Mouse (Mus musculus) kidney, adult 2 months (tissue): ENCODE measurements around the gene Hoxa1. TPM values are rescaled to one million over a fixed set of nuclear protein-coding genes. Genes with fewer than 3 reads are reported as not detected.
A peak's percentile ranks its signal among the peaks of the same experiment; 100 is the strongest.

Experiments used
- DNase-seq: peaks from one replicate; pipeline ENCODE4 v3.0.0; 2021
- H3K27ac ChIP-seq: fragments of 200-500 bp; 2 replicates; pipeline ENCODE4 v1.5.1; 2012; ENCODE audit warnings: low read depth, low read length, control low read depth, inconsistent platforms; ENCODE audit not compliant: insufficient read depth
- H3K27me3 ChIP-seq: fragments of 200-500 bp; replicated peaks from 2 replicates; pipeline ENCODE4 v1.6.1; 2012; ENCODE audit warnings: mild to moderate bottlenecking, moderate library complexity, low read length, inconsistent platforms; ENCODE audit not compliant: control insufficient read depth, insufficient read depth
- H3K36me3 ChIP-seq: fragments of 200-500 bp; 2 replicates; pipeline ENCODE4 v1.6.1; 2012; ENCODE audit warnings: mild to moderate bottlenecking, moderate library complexity, low read length, inconsistent platforms; ENCODE audit not compliant: control insufficient read depth, insufficient read depth
- H3K4me1 ChIP-seq: fragments of 200-500 bp; 2 replicates; pipeline ENCODE4 v1.6.1; 2011; ENCODE audit warnings: low read length; ENCODE audit not compliant: control insufficient read depth, insufficient read depth
- H3K4me3 ChIP-seq: fragments of 200-500 bp; 2 replicates; pipeline ENCODE4 v1.5.1; 2011; ENCODE audit warnings: mild to moderate bottlenecking, low read depth, low read length, control low read depth; ENCODE audit not compliant: insufficient read depth
- CTCF ChIP-seq: fragments of 200-500 bp; conservative IDR thresholded peaks from 2 replicates; pipeline ENCODE4 v1.5.1; 2011; ENCODE audit warnings: low read depth, mild to moderate bottlenecking, control low read depth, low read length, moderate library complexity, mixed read lengths; ENCODE audit not compliant: insufficient read depth, insufficient read length
- POLR2A ChIP-seq: fragments of 200-500 bp; IDR thresholded peaks from one replicate; pipeline ENCODE4 v1.6.1; 2011; ENCODE audit warnings: low read depth, low read length, control low read depth
- WGBS: fragments of 180-500 bp; shearing (Covaris S2); methylation state at CpG from one replicate; pipeline ENCODE4 v1.1.7; 2018; 5-methylcytosine and 5-hydroxymethylcytosine counted together
- polyA plus RNA-seq: library from polyadenylated mRNA; depleted of rRNA; stranded (reverse); fragments of >200 nt; gene quantifications from 2 replicates; pipeline ENCODE4 v1.2.3, GENCODE M21; 2012; rRNA removed

Hoxa1 gene
- polyA plus RNA-seq = 1.2 and 1.3 TPM in 2 replicates

GRCm38 (mm10) chr6:52158276-52159051 lies at the start of gene Hoxa1:
Gene Hoxa1 (minus strand): TSS chr6:52158317.
- under 1% methylated on average over 55 of the region's 55 CpGs for WGBS
- Histone ChIP-seq H3K27ac (peak within 1 kb of the TSS; percentile 58), H3K27me3 (no peaks in the 10 kb centered on the region), H3K4me3 (peak within 1 kb of the TSS; percentile 85), H3K4me1 (peaks cover 7% of the 10 kb centered on the region; the same call in 1 of the 2 replicates), H3K36me3 (no peaks in the 10 kb centered on the region)
- TF ChIP-seq POLR2A = peak; percentile 33
- no peak for TF ChIP-seq CTCF
- DNase-seq = peak; percentile 94

- H3K27ac ChIP-seq = peak overlapping the region; percentile 1; the same call in 1 of the 2 replicates
- H3K4me1 ChIP-seq = peaks cover 13% of the 10 kb centered on the region
- H3K4me3 ChIP-seq = no peak overlapping the region
- H3K27me3 ChIP-seq = no peaks in the 10 kb centered on the region
- H3K36me3 ChIP-seq = peaks cover 3% of the 10 kb centered on the region; the same call in 1 of the 2 replicates
- DNase-seq = peak; percentile 5
- TF ChIP-seq CTCF = no peak
- no peak for TF ChIP-seq POLR2A
Measured at GRCm38 (mm10) chr6:52207684-52207976, 49.5 kb upstream of the Hoxa1 start.

- Histone ChIP-seq H3K36me3 (peaks cover 3% of the 10 kb centered on the region; the same call in 1 of the 2 replicates), H3K27me3 (no peaks in the 10 kb centered on the region), H3K4me1 (peaks cover 13% of the 10 kb centered on the region), H3K27ac (peak overlapping the region; percentile 1; the same call in 1 of the 2 replicates), H3K4me3 (no peak overlapping the region)
- WGBS = 62% methylated on average over 4 of the region's 4 CpGs
- TF ChIP-seq POLR2A (no peak), CTCF (no peak)
- peak; percentile 3 for DNase-seq
Measured at GRCm38 (mm10) chr6:52206882-52207683, 49.0 kb upstream of the Hoxa1 start.

- TF ChIP-seq POLR2A (no peak), CTCF (no peak)
- peak; percentile 23 for DNase-seq
- Histone ChIP-seq H3K27me3 (no peaks in the 10 kb centered on the region), H3K4me3 (no peak overlapping the region), H3K4me1 (peaks cover 13% of the 10 kb centered on the region), H3K36me3 (peaks cover 5% of the 10 kb centered on the region; the same call in 1 of the 2 replicates), H3K27ac (peak overlapping the region; percentile 22; the same call in 1 of the 2 replicates)
- WGBS = 66% methylated on average over 55 of the region's 55 CpGs
Measured at GRCm38 (mm10) chr6:52205638-52206621, 47.8 kb upstream of the Hoxa1 start.

GRCm38 (mm10) chr6:52205221-52205620 lies 47.1 kb upstream of the Hoxa1 start:
- peak; percentile 27 for DNase-seq

GRCm38 (mm10) chr6:52204050-52204752 lies 46.1 kb upstream of the Hoxa1 start, which contains the start of gene Hoxa5:
Gene Hoxa5 (minus strand): TSS chr6:52204587.
- TF ChIP-seq POLR2A (no peak), CTCF (peak; percentile 79)
- H3K27me3 ChIP-seq = no peaks in the 10 kb centered on the region
- H3K27ac ChIP-seq = peak within 1 kb of the TSS; percentile 80
- peak within 1 kb of the TSS; percentile 68 for H3K4me3 ChIP-seq
- H3K4me1 ChIP-seq = peaks cover 3% of the 10 kb centered on the region
- H3K36me3 ChIP-seq = peaks cover 5% of the 10 kb centered on the region; the same call in 1 of the 2 replicates
- 8% methylated on average over 65 of the region's 65 CpGs for WGBS
- DNase-seq = peak; percentile 96

More at GRCm38 (mm10) chr6:52205221-52205620, 47.1 kb upstream of the Hoxa1 start:
- 63% methylated on average over 14 of the region's 14 CpGs for WGBS
- Histone ChIP-seq H3K27ac (peak overlapping the region; percentile 22), H3K27me3 (no peaks in the 10 kb centered on the region), H3K36me3 (peaks cover 5% of the 10 kb centered on the region; the same call in 1 of the 2 replicates), H3K4me1 (peaks cover 13% of the 10 kb centered on the region), H3K4me3 (no peak overlapping the region)
- no peak for TF ChIP-seq POLR2A
- no peak for TF ChIP-seq CTCF
